Mouse (Mus musculus): ENCODE measurements around the gene Kctd13. TPM values are rescaled to one million over a fixed set of nuclear protein-coding genes. Genes with fewer than 3 reads are reported as not detected.
"Not testable (repeated sequence)": the region's sequence is repeated elsewhere in the genome, so short reads cannot be mapped to it uniquely, and the experiment has no call there.

Gene Kctd13
- polyA plus RNA-seq, 1 experiment from 2014 or later: 15.5 TPM

- WGBS: 75% methylated on average over 3 of the region's 3 CpGs
- Histone ChIP-seq H3K9ac (no peak overlapping the region), H3K27ac (no peak overlapping the region), H3K4me3 (replicated peaks) (no peak overlapping the region), H3K9me3 (replicated peaks) (no peaks in the 10 kb centered on the region), H3K36me3 (no peaks in the 10 kb centered on the region), H3K4me1 (no peaks in the 10 kb centered on the region), H3K27me3 (no peaks in the 10 kb centered on the region), H3K4me2 (no peak overlapping the region)
- no peak for ATAC-seq (replicated peaks; ENCODE audit: low FRiP score)
These were observed 23.1 kb upstream of the Kctd13 start for GRCm38 (mm10) chr7:126905590-126905989.

- 79% methylated on average over 3 of the region's 3 CpGs for WGBS
- Histone ChIP-seq H3K27ac (no peak overlapping the region), H3K27me3 (no peaks in the 10 kb centered on the region), H3K4me3 (replicated peaks) (no peak overlapping the region), H3K4me2 (no peak overlapping the region), H3K36me3 (no peaks in the 10 kb centered on the region), H3K9ac (no peak overlapping the region), H3K9me3 (replicated peaks) (no peaks in the 10 kb centered on the region), H3K4me1 (0 out of 2 replicates have a peak, but pooled peaks cover 3% of the 10 kb centered on the region)
- no peak for ATAC-seq (replicated peaks; ENCODE audit: low FRiP score)
These were observed 13.8 kb upstream of the Kctd13 start for GRCm38 (mm10) chr7:126914844-126915243.

GRCm38 (mm10) chr7:126918356-126918755, 10.3 kb upstream of the Kctd13 start:
- not testable (repeated sequence) for ATAC-seq (replicated peaks; ENCODE audit: low FRiP score); H3K9ac ChIP-seq; H3K4me2 ChIP-seq; H3K27me3 ChIP-seq; H3K4me3 ChIP-seq (replicated peaks); H3K27ac ChIP-seq; H3K9me3 ChIP-seq (replicated peaks); H3K36me3 ChIP-seq
- H3K4me1 ChIP-seq: peaks cover 11% of the 10 kb centered on the region; the same call in 1 of the 2 replicates
- 27% methylated on average over 4 of the region's 4 CpGs for WGBS

- 85% methylated on average over 4 of the region's 4 CpGs for WGBS
- Histone ChIP-seq H3K4me1 (peaks cover 11% of the 10 kb centered on the region; the same call in 1 of the 2 replicates), H3K4me2 (no peak overlapping the region), H3K9ac (no peak overlapping the region), H3K27me3 (no peaks in the 10 kb centered on the region), H3K9me3 (replicated peaks) (no peaks in the 10 kb centered on the region), H3K36me3 (no peaks in the 10 kb centered on the region), H3K4me3 (replicated peaks) (no peak overlapping the region), H3K27ac (no peak overlapping the region)
- no peak for ATAC-seq (replicated peaks; ENCODE audit: low FRiP score)
These were observed 8.7 kb upstream of the Kctd13 start for GRCm38 (mm10) chr7:126919973-126920372.

- no peak overlapping the region for H3K9ac ChIP-seq
- no peaks in the 10 kb centered on the region for H3K36me3 ChIP-seq
- H3K27me3 ChIP-seq: no peaks in the 10 kb centered on the region
- no peaks in the 10 kb centered on the region for H3K9me3 ChIP-seq (replicated peaks)
- H3K4me3 ChIP-seq (replicated peaks): no peak overlapping the region
- H3K4me1 ChIP-seq: peaks cover 14% of the 10 kb centered on the region; the same call in 1 of the 2 replicates
- WGBS: 55% methylated on average over 2 of the region's 2 CpGs
- ATAC-seq (replicated peaks; ENCODE audit: low FRiP score): no peak
- H3K27ac ChIP-seq: no peak overlapping the region; the same call in 1 of the 2 replicates
- H3K4me2 ChIP-seq: no peak overlapping the region
These were observed 7.1 kb upstream of the Kctd13 start for GRCm38 (mm10) chr7:126921563-126921962.

- Histone ChIP-seq H3K36me3 (no peaks in the 10 kb centered on the region), H3K4me1 (peaks cover 13% of the 10 kb centered on the region; the same call in 1 of the 2 replicates), H3K27ac (peak within 1 kb of the TSS; percentile 72), H3K9me3 (replicated peaks) (no peaks in the 10 kb centered on the region), H3K27me3 (no peaks in the 10 kb centered on the region), H3K4me3 (replicated peaks) (no peak within 1 kb of the TSS), H3K4me2 (no peak within 1 kb of the TSS), H3K9ac (no peak within 1 kb of the TSS)
- ATAC-seq (replicated peaks; ENCODE audit: low FRiP score): 0 out of 2 replicates have a peak, but pooled peaks have one; percentile 29
- 50% methylated on average over 5 of the region's 5 CpGs for WGBS
These were observed 6.0 kb upstream of the Kctd13 start, which contains the start of gene Tmem219 for GRCm38 (mm10) chr7:126922624-126923060. Tmem219 (minus strand) TSS chr7:126922917.

GRCm38 (mm10) chr7:126923999-126924398, 4.7 kb upstream of the Kctd13 start:
- Histone ChIP-seq H3K27me3 (no peaks in the 10 kb centered on the region), H3K4me3 (replicated peaks) (no peak overlapping the region), H3K4me1 (peaks cover 11% of the 10 kb centered on the region; the same call in 1 of the 2 replicates), H3K36me3 (no peaks in the 10 kb centered on the region), H3K27ac (no peak overlapping the region), H3K4me2 (no peak overlapping the region), H3K9ac (no peak overlapping the region), H3K9me3 (replicated peaks) (no peaks in the 10 kb centered on the region)
- WGBS: 82% methylated on average over 5 of the region's 5 CpGs
- ATAC-seq (replicated peaks; ENCODE audit: low FRiP score): no peak

- no peak for ATAC-seq (replicated peaks; ENCODE audit: low FRiP score)
- H3K9ac ChIP-seq: no peak overlapping the region
- no peaks in the 10 kb centered on the region for H3K27me3 ChIP-seq
- H3K36me3 ChIP-seq: peaks cover 8% of the 10 kb centered on the region
- no peak overlapping the region for H3K4me3 ChIP-seq (replicated peaks)
- H3K9me3 ChIP-seq (replicated peaks): no peaks in the 10 kb centered on the region
- H3K4me2 ChIP-seq: no peak overlapping the region
- peaks cover 22% of the 10 kb centered on the region for H3K4me1 ChIP-seq
- H3K27ac ChIP-seq: no peak overlapping the region
- 43% methylated on average over 3 of the region's 3 CpGs for WGBS
These were observed 2.4 kb upstream of the Kctd13 start for GRCm38 (mm10) chr7:126926299-126926698.

GRCm38 (mm10) chr7:126929046-126929445, 367 bp downstream of the Kctd13 start:
- Histone ChIP-seq H3K27me3 (no peaks in the 10 kb centered on the region), H3K4me1 (peaks cover 14% of the 10 kb centered on the region), H3K4me2 (peak overlapping the region; percentile 91), H3K9ac (peak overlapping the region; percentile 80), H3K4me3 (replicated peaks) (peak overlapping the region; percentile 79), H3K27ac (peak overlapping the region; percentile 82), H3K9me3 (replicated peaks) (no peaks in the 10 kb centered on the region), H3K36me3 (peaks cover 16% of the 10 kb centered on the region)
- ATAC-seq (replicated peaks; ENCODE audit: low FRiP score): peak; percentile 71
- under 1% methylated on average over 27 of the region's 27 CpGs for WGBS

- H3K27me3 ChIP-seq: no peaks in the 10 kb centered on the region
- H3K36me3 ChIP-seq: peaks cover 47% of the 10 kb centered on the region
- H3K4me2 ChIP-seq: no peak overlapping the region
- 93% methylated on average over 2 of the region's 2 CpGs for WGBS
- H3K27ac ChIP-seq: no peak overlapping the region
- H3K9me3 ChIP-seq (replicated peaks): no peaks in the 10 kb centered on the region
- H3K9ac ChIP-seq: no peak overlapping the region
- peaks cover 10% of the 10 kb centered on the region for H3K4me1 ChIP-seq
- H3K4me3 ChIP-seq (replicated peaks): no peak overlapping the region
- no peak for ATAC-seq (replicated peaks; ENCODE audit: low FRiP score)
These were observed 4.0 kb downstream of the Kctd13 start for GRCm38 (mm10) chr7:126932652-126933051.

- Histone ChIP-seq H3K4me2 (no peak overlapping the region), H3K9ac (no peak overlapping the region), H3K9me3 (replicated peaks) (no peaks in the 10 kb centered on the region), H3K27ac (no peak overlapping the region), H3K27me3 (no peaks in the 10 kb centered on the region), H3K4me1 (no peaks in the 10 kb centered on the region), H3K36me3 (peaks cover 50% of the 10 kb centered on the region), H3K4me3 (replicated peaks) (no peak overlapping the region)
- ATAC-seq (replicated peaks; ENCODE audit: low FRiP score): no peak
- WGBS: 54% methylated on average over 6 of the region's 6 CpGs
These were observed 12.5 kb downstream of the Kctd13 start for GRCm38 (mm10) chr7:126941171-126941570.

- no peak overlapping the region for H3K9ac ChIP-seq
- ATAC-seq (replicated peaks; ENCODE audit: low FRiP score): no peak
- no peak overlapping the region for H3K4me2 ChIP-seq
- H3K27ac ChIP-seq: no peak overlapping the region
- 79% methylated on average over 5 of the region's 5 CpGs for WGBS
- no peaks in the 10 kb centered on the region for H3K27me3 ChIP-seq
- no peaks in the 10 kb centered on the region for H3K9me3 ChIP-seq (replicated peaks)
- H3K36me3 ChIP-seq: peaks cover 45% of the 10 kb centered on the region
- H3K4me1 ChIP-seq: no peaks in the 10 kb centered on the region
- no peak overlapping the region for H3K4me3 ChIP-seq (replicated peaks)
These were observed 13.1 kb downstream of the Kctd13 start for GRCm38 (mm10) chr7:126941801-126942200.

- H3K27ac ChIP-seq: no peak overlapping the region
- ATAC-seq (replicated peaks; ENCODE audit: low FRiP score): no peak
- H3K4me3 ChIP-seq (replicated peaks): no peak overlapping the region
- WGBS: 43% methylated on average over 3 of the region's 3 CpGs
- peaks cover 15% of the 10 kb centered on the region for H3K4me1 ChIP-seq
- no peak overlapping the region for H3K9ac ChIP-seq
- peaks cover 17% of the 10 kb centered on the region for H3K27me3 ChIP-seq
- no peaks in the 10 kb centered on the region for H3K9me3 ChIP-seq (replicated peaks)
- peaks cover 40% of the 10 kb centered on the region for H3K36me3 ChIP-seq
- no peak overlapping the region for H3K4me2 ChIP-seq
These were observed 17.9 kb downstream of the Kctd13 start for GRCm38 (mm10) chr7:126946530-126946929.

Measured in kidney, embryonic 15.5 days (tissue).